Mouse (Mus musculus) heart, postnatal 0 days (tissue): Measurements from ENCODE around the gene Zfp385b.

Experiments
- CTCF ChIP-seq: IDR thresholded peaks from 2 replicates; pipeline ENCODE4 v1.5.1; 2016; ENCODE audit warnings: antibody characterized with exemption, control low read depth, low read depth
- EP300 ChIP-seq: IDR thresholded peaks from 2 replicates; pipeline ENCODE4 v1.6.1; 2016; ENCODE audit warnings: antibody characterized with exemption, low read depth

GRCm38 (mm10) chr2:77502458-77502857, 317.0 kb downstream of the Zfp385b start:
- TF ChIP-seq CTCF (no peak), EP300 (no peak)
